9 mouse cellular contexts compared by ENCODE assay signal in genomic region chr9:57421688-57422111, GRCm38 (mm10). TPM values are rescaled to one million over a fixed set of nuclear protein-coding genes. Genes with fewer than 3 reads are reported as not detected.
A peak's percentile ranks its signal among the peaks of the same experiment; 100 is the strongest.
DNase-seq lines count a peak whose midpoint lies in the region; ATAC-seq and TF ChIP-seq lines count a peak whose summit lies in the region.
"Had no signal": no experiment of that assay in that cellular context is flagged by ENCODE, and none has a peak within 500 bp of the region (broad histone marks: within the 10 kb centered on the region; RNA-seq: fewer than 3 reads in every experiment).

No protein-coding gene starts in this region.

- no peaks in the 10 kb centered on the region for H3K79me2 ChIP-seq in MEL (ENCODE audit: control insufficient read depth, insufficient read depth, low read length, poor library complexity)

- WGBS in kidney, embryonic 14.5 days, result 6% methylated on average over 5 of the region's 5 CpGs
- WGBS in limb, embryonic 15.5 days, result 65% methylated on average over 5 of the region's 5 CpGs

- peaks cover 29% of the 10 kb centered on the region for H3K4me1 ChIP-seq in kidney, embryonic 14.5 days (ENCODE audit: control insufficient read depth, insufficient read depth, low read length)
- peaks cover 6 to 18% of the 10 kb centered on the region in 2 experiments for H3K4me1 ChIP-seq in MEL (ENCODE audit: control insufficient read depth in 1 of 2, insufficient read depth in 2 of 2, low read length in 2 of 2)
- H3K4me1 ChIP-seq in bone marrow macrophage, adult 2 months (ENCODE audit: control insufficient read depth, insufficient read depth, low read length), result peaks cover 67% of the 10 kb centered on the region
- H3K4me1 ChIP-seq in limb, embryonic 15.5 days, result peaks cover 26% of the 10 kb centered on the region

- no peak for TF ChIP-seq EP300 in MEL (IDR thresholded peaks at IDR 0.05; ENCODE audit: low read depth in 1 of 2, low read length in 2 of 2)

- no peak overlapping the region for H3K4me2 ChIP-seq in kidney, embryonic 14.5 days (replicated peaks; ENCODE audit: low read depth, low read length)
- H3K4me2 ChIP-seq in limb, embryonic 15.5 days, result no peak overlapping the region

- TF ChIP-seq RAD21 in MEL (IDR thresholded peaks at IDR 0.05; ENCODE audit: low read depth, low read length), result no peak

- TF ChIP-seq CTCF in MEL (IDR thresholded peaks at IDR 0.05 in 2 of 3, conservative IDR thresholded peaks at IDR 0.05 in 1 of 3; ENCODE audit: control insufficient read depth in 1 of 3, insufficient read depth in 1 of 3, low read depth in 2 of 3, low read length in 3 of 3, poor library complexity in 1 of 3, severe bottlenecking in 1 of 3), result no peak
- TF ChIP-seq CTCF in bone marrow macrophage, adult 2 months (IDR thresholded peaks at IDR 0.05; ENCODE audit: low read depth, low read length), result no peak

- DNase-seq in kidney, adult 18-20 months, result no peak
- DNase-seq in MEL (ENCODE audit: low read depth, low spot score), result peak; percentile 42
- DNase-seq in embryo, embryonic 11 days, result no peak
- DNase-seq in layer of hippocampus, adult 11-12 months (ENCODE audit: low spot score), result no peak
- DNase-seq in cerebellum, adult 8-10 months, result no peak

- no peak overlapping the region for H3K9ac ChIP-seq in kidney, embryonic 14.5 days (ENCODE audit: low read depth, low read length)
- peak overlapping the region; percentile 31 for H3K9ac ChIP-seq in MEL (ENCODE audit: control insufficient read depth, low read depth, low read length, poor library complexity, severe bottlenecking)
- no peak overlapping the region for H3K9ac ChIP-seq in limb, embryonic 15.5 days
- H3K9ac ChIP-seq: liver, embryonic 14.5 days had no signal

- peak overlapping the region; percentile 90; the same call in 1 of the 2 replicates for H3K27ac ChIP-seq in kidney, embryonic 14.5 days (ENCODE audit: low read depth, low read length)
- peak overlapping the region; percentile 67 for H3K27ac ChIP-seq in MEL (ENCODE audit: control insufficient read depth, low read depth, low read length)
- H3K27ac ChIP-seq in bone marrow macrophage, adult 2 months (ENCODE audit: insufficient read depth, low read depth, low read length), result peak overlapping the region; percentile 77
- H3K27ac ChIP-seq in limb, embryonic 15.5 days, result peak overlapping the region; percentile 88
- H3K27ac ChIP-seq: liver, embryonic 14.5 days had no signal

- no peak overlapping the region for H3K4me3 ChIP-seq in kidney, embryonic 14.5 days (ENCODE audit: low read length)
- no peak overlapping the region for H3K4me3 ChIP-seq in MEL (ENCODE audit: control insufficient read depth in 1 of 2, insufficient read depth in 1 of 2, low read depth in 2 of 2, low read length in 2 of 2)
- H3K4me3 ChIP-seq in bone marrow macrophage, adult 2 months (ENCODE audit: insufficient read depth, low read length), result no peak overlapping the region
- no peak overlapping the region for H3K4me3 ChIP-seq in limb, embryonic 15.5 days

- ATAC-seq in kidney, embryonic 14.5 days (ENCODE audit: low FRiP score, low TSS enrichment), result no peak; the same call in 1 of the 2 replicates
- ATAC-seq in limb, embryonic 15.5 days (ENCODE audit: insufficient number of reproducible peaks, low FRiP score, low TSS enrichment, low read depth), result no peak

- H3K27me3 ChIP-seq in kidney, embryonic 14.5 days (ENCODE audit: control insufficient read depth, insufficient read depth, low read length), result no peaks in the 10 kb centered on the region
- H3K27me3 ChIP-seq in MEL (ENCODE audit: control insufficient read depth in 1 of 2, insufficient read depth in 2 of 2, low read length in 2 of 2), result no peaks in the 10 kb centered on the region
- H3K27me3 ChIP-seq in limb, embryonic 15.5 days, result no peaks in the 10 kb centered on the region

- no peaks in the 10 kb centered on the region for H3K9me3 ChIP-seq in kidney, embryonic 14.5 days (ENCODE audit: control insufficient read depth, low read length)
- H3K9me3 ChIP-seq in MEL (replicated peaks; ENCODE audit: insufficient read depth, low read length), result no peaks in the 10 kb centered on the region
- no peaks in the 10 kb centered on the region for H3K9me3 ChIP-seq in limb, embryonic 15.5 days

- H3K36me3 ChIP-seq in kidney, embryonic 14.5 days (ENCODE audit: control insufficient read depth, insufficient read depth, low read length), result no peaks in the 10 kb centered on the region
- peaks cover 0 to 18% of the 10 kb centered on the region in 2 experiments; a peak in 3 of 4 replicates for H3K36me3 ChIP-seq in MEL (ENCODE audit: control insufficient read depth in 1 of 2, insufficient read depth in 2 of 2, low read length in 2 of 2)
- H3K36me3 ChIP-seq in limb, embryonic 15.5 days, result no peaks in the 10 kb centered on the region; the same call in 1 of the 2 replicates

- no peak for TF ChIP-seq POLR2A in MEL (IDR thresholded peaks at IDR 0.05; ENCODE audit: control insufficient read depth in 1 of 2, insufficient read depth in 1 of 2, low read depth in 1 of 2, low read length in 2 of 2, poor library complexity in 1 of 2)
- no peak for TF ChIP-seq POLR2A in bone marrow macrophage, adult 2 months (IDR thresholded peaks at IDR 0.05; ENCODE audit: borderline replicate concordance, low read depth, low read length)

TF ChIP-seq in MEL, 35 proteins besides CTCF, POLR2A, EP300 and RAD21:
- TF ChIP-seq MXI1 (IDR thresholded peaks at IDR 0.05; ENCODE audit: low read depth, low read length) (no peak), NELFE (IDR thresholded peaks at IDR 0.05; ENCODE audit: low read depth, low read length) (no peak), ZC3H11A (IDR thresholded peaks at IDR 0.05; ENCODE audit: low read depth, low read length) (no peak), ZNF384 (IDR thresholded peaks at IDR 0.05; ENCODE audit: low read depth, low read length) (no peak), POLR2AphosphoS2 (IDR thresholded peaks at IDR 0.05; ENCODE audit: low read length) (no peak), KAT2A (conservative IDR thresholded peaks at IDR 0.05; ENCODE audit: low read depth, low read length) (no peak), ETS1 (IDR thresholded peaks at IDR 0.05; ENCODE audit: low read depth, low read length) (no peak), SIN3A (IDR thresholded peaks at IDR 0.05; ENCODE audit: low read length) (no peak), ELF1 (IDR thresholded peaks at IDR 0.05; ENCODE audit: low read depth, low read length) (no peak), JUND (IDR thresholded peaks at IDR 0.05; ENCODE audit: low read depth, low read length) (no peak), GABPA (IDR thresholded peaks at IDR 0.05; ENCODE audit: low read depth, low read length) (no peak), SMC3 (IDR thresholded peaks at IDR 0.05; ENCODE audit: low read depth, low read length) (no peak), HCFC1 (IDR thresholded peaks at IDR 0.05; ENCODE audit: low read depth, low read length) (no peak)
TF ChIP-seq in MEL: peak in this region for 0.

RNA-seq across cellular contexts. Expression of gene Ppcdc, which starts 18.2 kb away (rescaled TPM):
- 22.9 and 30.4 TPM in 2 replicates for polyA plus RNA-seq in kidney, embryonic 14.5 days (2014; fragmentation: Nextera tagmentation; extraction: Ambion mirVana)
- total RNA-seq in MEL (2012; rRNA removed), result 22.4 and 23.3 TPM in 2 replicates
- 10 to 100 TPM in 1 of 2 experiments, not detected in 1; 20.2 TPM for polyA plus RNA-seq in MEL (2012; ENCODE audit: insufficient read depth in 1 of 2, insufficient read length in 2 of 2, low read depth in 1 of 2, low replicate concordance in 2 of 2, missing spikeins in 1 of 2)
- 28.6 and 29.5 TPM in 2 replicates for polyA plus RNA-seq in bone marrow macrophage, adult 2 months (2012; ENCODE audit: insufficient read depth, insufficient read length, missing spikeins)
- 23.3 and 25.5 TPM in 2 replicates for polyA plus RNA-seq in limb, embryonic 15.5 days (2015; fragmentation: Nextera tagmentation; extraction: Ambion mirVana)

RNA-seq across cellular contexts. Expression of gene Scamp5, which starts 46.2 kb away (rescaled TPM):
- 7.3 and 9.0 TPM in 2 replicates for polyA plus RNA-seq in kidney, embryonic 14.5 days (2014; fragmentation: Nextera tagmentation; extraction: Ambion mirVana)
- 1.9 and 2.3 TPM in 2 replicates for total RNA-seq in MEL (2012; rRNA removed)
- 1 to 10 TPM in 1 of 2 experiments, not detected in 1; 4.3 TPM for polyA plus RNA-seq in MEL (2012; ENCODE audit: insufficient read depth in 1 of 2, insufficient read length in 2 of 2, low read depth in 1 of 2, low replicate concordance in 2 of 2, missing spikeins in 1 of 2)
- polyA plus RNA-seq in bone marrow macrophage, adult 2 months (2012; ENCODE audit: insufficient read depth, insufficient read length, missing spikeins), result 72.1 and 72.5 TPM in 2 replicates
- 12.7 and 14.2 TPM in 2 replicates for polyA plus RNA-seq in limb, embryonic 15.5 days (2015; fragmentation: Nextera tagmentation; extraction: Ambion mirVana)
